Mouse (Mus musculus) urinary bladder, postnatal 10 days (tissue): Measurements from ENCODE around the gene Terb2.

Experiments used
- DNase-seq: peaks from one replicate; pipeline ENCODE4 v3.0.0; 2022; ENCODE audit warnings: low spot score

Terb2 gene

DNA sequence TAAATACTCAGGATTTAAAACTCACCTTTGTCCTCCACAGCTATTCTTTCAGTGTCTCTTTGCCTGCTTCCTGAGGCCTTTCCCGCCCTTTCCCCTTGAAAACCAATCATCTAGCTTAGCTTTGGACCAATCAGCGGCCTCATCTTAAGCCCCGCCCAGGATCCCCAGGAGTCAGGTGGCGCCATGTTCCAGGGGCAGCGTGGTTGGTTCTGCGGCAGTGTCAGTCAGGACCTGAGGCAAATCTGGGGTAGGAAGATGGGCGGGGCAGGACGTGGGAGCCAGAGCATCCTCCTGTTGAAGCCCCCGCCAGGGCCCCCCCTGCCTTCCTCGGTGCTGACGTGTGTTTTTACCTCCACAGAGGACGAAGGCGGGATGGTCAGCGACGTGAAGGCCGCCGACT, at the start of gene Terb2, which contains the start of gene Patl2:
Gene Terb2 (plus strand): TSS at position 167 of the 400 bp plus-strand sequence.
Gene Patl2 (minus strand): TSS at position 84 of the 400 bp plus-strand sequence.
- no peak for DNase-seq

- DNase-seq = no peak
These were observed 48.1 kb upstream of the Terb2 start for GRCm38 (mm10) chr2:122137839-122138465.

GRCm38 (mm10) chr2:122140815-122141214, 45.3 kb upstream of the Terb2 start:
- no peak for DNase-seq

GRCm38 (mm10) chr2:122141332-122141967, 44.6 kb upstream of the Terb2 start:
- no peak for DNase-seq

GRCm38 (mm10) chr2:122143111-122143510, 43.0 kb upstream of the Terb2 start:
- no peak for DNase-seq

GRCm38 (mm10) chr2:122145756-122146155, 40.3 kb upstream of the Terb2 start:
- DNase-seq = no peak

DNA sequence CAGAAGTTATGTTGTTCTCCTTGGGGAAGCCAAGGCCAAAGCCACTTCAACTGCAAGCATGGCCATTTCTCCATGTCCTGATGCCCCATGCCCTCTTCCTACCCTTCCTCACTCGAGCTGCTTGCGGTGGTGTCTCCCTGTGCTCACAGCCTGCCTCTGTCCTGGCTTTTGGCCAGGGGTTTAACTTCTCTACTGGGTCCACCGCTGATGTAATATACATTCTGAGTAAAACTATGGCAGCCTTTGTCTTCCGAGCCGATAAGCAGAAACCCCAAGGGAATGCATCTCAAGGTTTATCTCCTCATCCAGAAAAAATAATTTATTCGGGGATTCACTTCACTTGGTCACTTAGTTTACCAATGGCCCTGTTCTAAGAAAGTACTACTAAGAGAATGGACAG, 39.4 kb upstream of the Terb2 start:
- no peak for DNase-seq

DNA sequence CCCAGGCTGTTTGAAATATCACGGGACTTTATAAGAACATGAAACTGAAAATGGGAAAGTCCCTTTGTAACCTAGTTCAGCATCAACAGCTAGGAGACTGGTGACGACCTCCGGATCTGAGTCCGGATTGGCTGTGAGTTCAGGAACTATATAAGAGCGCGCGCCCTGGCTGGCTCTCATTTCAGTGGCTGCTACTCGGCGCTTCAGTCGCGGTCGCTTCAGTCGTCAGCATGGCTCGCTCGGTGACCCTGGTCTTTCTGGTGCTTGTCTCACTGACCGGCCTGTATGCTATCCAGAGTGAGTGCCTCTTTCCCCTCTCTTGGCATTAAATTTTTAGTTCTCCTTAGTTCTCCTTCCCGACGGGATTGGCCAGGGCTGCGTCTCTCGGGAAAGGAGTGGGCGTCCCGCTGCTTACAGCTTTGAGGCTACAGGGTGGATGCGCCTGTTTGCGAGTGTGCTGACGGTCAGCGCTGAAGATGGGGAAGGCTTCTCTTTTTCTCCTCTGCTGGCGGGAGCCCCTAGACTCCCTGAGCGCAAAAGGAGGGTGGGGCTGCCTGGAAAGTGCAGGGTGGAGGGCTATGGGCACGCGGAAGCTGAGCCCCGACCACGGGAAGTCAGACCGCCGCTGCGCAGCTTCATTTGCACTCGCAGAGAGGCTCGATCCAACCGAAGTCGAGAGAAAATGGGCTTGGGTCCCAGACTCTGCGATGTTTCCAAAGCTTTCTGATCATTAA, 38.4 kb upstream of the Terb2 start, which contains the start of gene B2m:
Gene B2m (plus strand): TSS at position 179 of the 734 bp plus-strand sequence.
- peak; percentile 79 for DNase-seq

DNA sequence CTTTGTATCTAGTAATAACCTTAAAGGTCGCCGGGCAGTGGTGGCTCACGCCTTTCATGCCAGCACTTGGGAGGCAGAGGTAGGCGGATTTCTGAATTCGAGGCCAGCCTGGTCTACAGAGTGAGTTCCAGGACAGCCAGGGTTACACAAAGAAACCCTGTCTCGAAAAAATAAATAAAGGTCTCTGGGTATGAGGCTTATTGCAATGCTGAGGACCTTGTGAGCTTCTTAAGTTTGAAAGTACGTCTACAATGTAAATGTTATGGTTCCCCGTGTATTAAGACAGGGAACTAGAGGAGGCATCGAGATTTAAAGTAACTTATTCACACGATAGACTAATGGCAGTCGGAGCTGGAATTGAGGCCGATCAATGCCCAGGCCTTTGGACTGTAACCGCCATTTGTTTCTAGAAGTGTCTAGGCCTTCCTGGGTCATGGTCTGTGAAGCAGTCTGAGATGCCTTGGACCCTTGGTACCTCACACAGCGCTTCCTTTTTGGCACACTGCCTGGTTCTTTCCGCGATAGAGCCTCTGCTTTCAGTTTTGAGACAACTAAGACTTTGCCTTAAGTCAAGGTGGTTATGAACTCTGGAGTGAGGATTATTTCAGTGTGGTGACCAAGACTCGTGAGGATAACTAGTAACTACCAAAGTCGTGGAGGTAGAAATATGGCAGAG, 37.7 kb upstream of the Terb2 start:
- no peak for DNase-seq

DNA sequence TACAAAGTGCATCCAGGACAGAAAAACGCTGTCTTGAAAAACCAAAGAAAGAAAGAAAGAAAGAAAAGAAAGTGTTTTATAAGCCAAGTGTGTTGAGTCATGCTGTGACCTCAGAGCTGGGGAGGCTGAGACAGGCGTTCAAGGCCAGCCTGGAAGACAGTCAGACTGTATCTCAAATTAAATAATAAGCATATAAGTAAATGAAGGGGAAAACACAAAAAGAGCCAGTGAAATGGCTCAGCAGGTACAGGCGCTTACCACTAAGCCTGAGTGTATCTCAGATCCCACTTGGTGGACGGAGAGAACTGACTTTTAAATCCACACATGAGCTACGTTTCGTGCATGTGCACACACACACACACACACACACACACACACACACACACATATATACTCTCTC, 36.8 kb upstream of the Terb2 start:
- DNase-seq = no peak

- no peak for DNase-seq
These were observed 36.4 kb upstream of the Terb2 start for GRCm38 (mm10) chr2:122149716-122150115.

GRCm38 (mm10) chr2:122151221-122151620, 34.9 kb upstream of the Terb2 start:
- no peak for DNase-seq

- no peak for DNase-seq
These were observed 33.2 kb upstream of the Terb2 start for GRCm38 (mm10) chr2:122152850-122153249.

DNA sequence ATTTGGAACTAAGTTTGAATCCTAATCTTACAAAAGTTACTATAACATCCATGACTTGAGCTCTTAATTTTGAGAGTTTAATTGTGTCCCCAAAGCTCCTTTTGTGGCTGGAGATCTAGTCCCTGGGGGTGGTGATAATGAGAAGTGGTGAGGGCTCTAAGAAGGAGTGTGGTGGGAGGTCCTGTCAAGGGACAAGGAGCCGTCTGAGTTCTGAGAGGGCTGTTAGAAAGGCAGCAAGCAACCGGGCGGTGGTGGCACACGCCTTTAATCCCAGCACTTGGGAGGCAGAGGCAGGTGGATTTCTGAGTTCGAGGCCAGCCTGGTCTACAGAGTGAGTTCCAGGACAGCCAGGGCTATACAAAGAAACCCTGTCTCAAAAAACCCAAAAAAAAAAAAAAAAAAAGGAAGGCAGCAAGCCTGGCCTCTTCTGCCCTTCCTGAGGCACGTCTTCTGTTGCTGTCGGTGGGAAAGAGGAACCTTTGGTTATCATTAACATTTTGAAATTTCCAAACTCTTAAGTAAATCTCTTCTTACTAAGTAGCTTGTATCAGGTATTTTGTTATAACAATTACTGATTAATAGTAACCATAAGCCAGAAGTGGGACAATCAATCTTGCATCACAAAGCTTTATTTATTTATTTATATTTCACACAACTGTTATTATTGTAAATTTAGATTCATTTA, 32.2 kb upstream of the Terb2 start:
- no peak for DNase-seq

DNA sequence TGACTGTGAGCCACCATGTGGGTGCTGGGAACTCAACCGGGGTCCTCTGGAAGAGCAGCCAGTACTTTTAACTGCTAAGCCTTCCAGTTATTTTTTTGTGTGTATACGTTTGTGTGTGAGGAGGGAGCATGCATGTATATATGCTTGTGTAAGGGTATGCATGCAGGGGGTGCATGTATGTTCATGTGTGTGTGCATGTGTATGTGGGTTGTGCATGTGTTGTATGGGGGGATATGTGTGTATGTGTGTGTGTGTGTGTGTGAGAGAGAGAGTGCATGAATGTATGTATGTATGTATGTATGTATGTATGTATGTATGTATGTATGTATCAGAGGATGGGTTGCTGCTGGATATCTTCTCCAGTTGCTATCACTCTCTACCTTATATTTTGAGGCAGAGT, 31.6 kb upstream of the Terb2 start:
- no peak for DNase-seq

DNA sequence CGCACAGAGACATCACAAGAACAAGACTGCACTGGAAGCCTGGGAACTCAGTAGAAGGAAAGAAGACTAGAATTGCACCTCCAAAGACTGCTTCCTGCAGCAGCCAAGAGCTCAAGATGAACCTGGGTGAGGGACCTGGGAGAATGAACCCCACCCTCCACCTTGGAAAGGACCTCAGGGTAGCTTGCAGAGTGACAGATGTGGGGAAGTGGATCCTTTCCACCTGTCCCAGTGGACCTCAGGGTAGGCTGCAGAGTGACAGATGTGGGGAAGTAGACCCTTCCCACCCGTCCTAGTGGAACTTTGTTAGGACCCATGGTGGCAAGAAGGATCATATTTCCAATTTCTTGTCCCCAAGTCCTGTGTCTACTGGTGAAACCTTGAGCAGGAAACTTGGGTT, 30.8 kb upstream of the Terb2 start:
- DNase-seq = no peak

DNA sequence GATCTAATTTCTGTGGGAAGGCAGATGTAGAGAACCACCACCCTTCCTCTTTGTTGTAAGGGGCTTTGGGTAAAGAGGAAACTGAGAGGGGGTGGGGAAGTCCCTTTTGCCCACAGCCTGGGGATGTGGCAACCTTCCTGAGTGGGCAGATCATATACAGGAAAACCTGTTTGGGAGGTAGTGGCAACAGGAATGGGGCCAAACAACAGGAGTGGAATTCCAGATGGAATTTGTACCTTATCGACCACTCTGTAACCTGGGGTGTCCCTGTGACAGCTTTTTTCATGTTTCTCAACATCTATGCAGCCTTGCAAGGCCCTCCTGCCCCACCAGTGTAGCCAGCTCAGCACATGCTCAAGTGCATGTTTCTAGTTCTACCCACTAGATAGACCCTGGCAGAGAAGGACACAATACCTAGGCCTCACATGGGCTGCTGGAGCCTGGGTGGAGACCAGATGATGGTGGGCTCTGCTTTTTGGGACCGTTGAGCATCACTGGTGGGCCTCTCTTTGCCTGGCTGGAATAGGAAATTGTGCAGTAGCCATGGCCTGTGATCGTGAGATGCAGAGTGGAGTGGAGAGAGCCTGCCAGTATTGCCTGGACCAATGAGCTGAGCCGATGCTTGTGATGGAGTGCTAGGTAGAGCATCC, 29.9 kb upstream of the Terb2 start:
- DNase-seq = no peak

DNA sequence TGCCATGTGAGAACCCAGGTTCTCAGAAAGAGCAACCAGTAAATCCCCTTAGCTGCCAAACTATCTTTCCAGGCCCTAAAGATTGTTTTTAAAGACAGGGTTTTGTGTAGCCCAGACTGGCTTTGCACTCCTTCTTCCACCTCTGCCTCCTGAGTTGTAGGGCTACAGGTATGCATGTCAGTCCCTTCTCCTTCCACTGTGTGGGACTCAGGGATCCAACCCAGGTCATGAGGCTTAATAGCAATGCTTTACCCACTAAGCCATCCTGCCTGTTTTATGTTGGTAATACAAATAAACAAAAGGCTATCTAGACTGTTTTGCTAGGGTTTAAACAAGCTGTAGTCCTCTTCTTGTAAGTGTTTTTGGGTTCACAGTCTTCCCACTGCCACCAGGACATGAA, 28.5 kb upstream of the Terb2 start:
- no peak for DNase-seq

DNA sequence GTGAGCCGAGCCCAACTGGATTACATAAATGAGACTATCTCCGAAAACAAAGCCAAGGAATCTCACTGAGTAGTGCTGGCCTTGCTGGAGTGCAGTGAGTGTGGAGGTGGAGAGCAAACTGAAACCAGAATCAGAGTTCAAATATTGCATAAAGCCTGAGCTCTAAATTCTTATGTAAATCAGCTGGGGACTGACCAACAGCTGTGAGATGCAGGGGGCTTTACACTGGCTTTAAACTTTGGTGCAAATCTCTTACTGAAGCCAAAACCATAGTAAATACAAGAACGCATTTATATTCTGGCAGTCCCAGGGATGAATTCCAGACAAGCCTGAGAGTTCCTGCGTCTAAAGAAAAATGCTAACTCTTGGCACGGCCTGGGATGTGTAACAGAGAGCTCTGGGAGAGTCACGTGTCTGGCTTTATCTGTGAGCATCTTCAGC, 27.7 kb upstream of the Terb2 start:
- no peak for DNase-seq

GRCm38 (mm10) chr2:122159667-122160066, 26.4 kb upstream of the Terb2 start:
- DNase-seq = no peak

- DNase-seq = peak; percentile 57
These were observed 25.4 kb upstream of the Terb2 start, which contains the start of gene Trim69 for GRCm38 (mm10) chr2:122160680-122161079. Gene Trim69 (plus strand): TSS chr2:122160700.
